Mouse (Mus musculus) erythroblast, embryonic 14.5 days (primary cell): ENCODE results near the gene Ltbp1. TPM values are rescaled to one million over a fixed set of nuclear protein-coding genes. Genes with fewer than 3 reads are reported as not detected.

ENCODE experiments used
- H3K27me3 ChIP-seq: 2 replicates; pipeline ENCODE4 v1.6.1; 2012; ENCODE audit warnings: inconsistent platforms; ENCODE audit not compliant: control insufficient read depth
- H3K36me3 ChIP-seq: 2 replicates; pipeline ENCODE4 v1.6.1; 2012; ENCODE audit warnings: mild to moderate bottlenecking, inconsistent platforms; ENCODE audit not compliant: control insufficient read depth
- H3K4me1 ChIP-seq: 2 replicates; pipeline ENCODE4 v1.6.1; 2012; ENCODE audit warnings: inconsistent platforms; ENCODE audit not compliant: control insufficient read depth
- H3K4me3 ChIP-seq: replicated peaks from 2 replicates; pipeline ENCODE3; 2012; ENCODE audit warnings: moderate library complexity, mild to moderate bottlenecking, inconsistent platforms
- H3K9me3 ChIP-seq: 2 replicates; pipeline ENCODE4 v1.6.1; 2012; ENCODE audit warnings: low read length, inconsistent platforms, mixed read lengths; ENCODE audit not compliant: control insufficient read depth
- GATA1 ChIP-seq: IDR thresholded peaks from 2 replicates; pipeline ENCODE4 v1.6.1; 2012; ENCODE audit warnings: low read length, inconsistent platforms, mixed read lengths
- TAL1 ChIP-seq: IDR thresholded peaks from 3 replicates; pipeline ENCODE4 v1.6.1; 2012; ENCODE audit warnings: low read length, inconsistent platforms, mixed read lengths
- polyA plus RNA-seq: library from polyadenylated mRNA; stranded (reverse); fragments of >175 nt; gene quantifications from 2 replicates; pipeline ENCODE4 v1.2.3, GENCODE M21; 2012

Gene Ltbp1
- polyA plus RNA-seq, 1 experiment = 0.06 TPM

- TF ChIP-seq TAL1 (no peak), GATA1 (no peak)
- H3K27me3 ChIP-seq = peaks cover 14% of the 10 kb centered on the region
- no peaks in the 10 kb centered on the region for H3K4me1 ChIP-seq
- H3K4me3 ChIP-seq = no peak overlapping the region
- no peaks in the 10 kb centered on the region for H3K36me3 ChIP-seq
- H3K9me3 ChIP-seq = no peaks in the 10 kb centered on the region
Observed at GRCm38 (mm10) chr17:75438162-75438561, 432.8 kb downstream of the Ltbp1 start.

DNA sequence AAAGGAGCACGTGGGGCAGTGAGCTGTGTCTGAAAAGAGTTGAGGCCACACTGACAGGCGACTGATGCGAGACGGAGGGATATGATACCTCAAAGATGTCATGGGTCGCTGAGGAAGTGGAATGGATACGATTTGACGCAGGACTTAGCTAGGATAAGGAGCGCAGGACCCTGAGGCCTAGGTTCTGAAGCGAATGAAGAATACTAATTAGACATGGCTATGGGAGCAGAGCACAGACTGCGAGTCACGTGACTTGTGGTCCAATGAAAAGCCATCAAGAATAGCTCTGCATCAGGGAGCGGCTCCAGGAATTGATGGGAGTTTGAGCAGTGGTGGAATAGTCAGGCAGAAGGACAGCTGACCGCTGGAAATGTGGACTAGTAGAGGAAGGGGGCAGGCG is 433.7 kb downstream of the Ltbp1 start:
- peaks cover 14% of the 10 kb centered on the region for H3K27me3 ChIP-seq
- H3K4me1 ChIP-seq = no peaks in the 10 kb centered on the region
- H3K4me3 ChIP-seq = no peak overlapping the region
- no peak for TF ChIP-seq GATA1
- no peak for TF ChIP-seq TAL1
- H3K36me3 ChIP-seq = no peaks in the 10 kb centered on the region
- no peaks in the 10 kb centered on the region for H3K9me3 ChIP-seq

DNA sequence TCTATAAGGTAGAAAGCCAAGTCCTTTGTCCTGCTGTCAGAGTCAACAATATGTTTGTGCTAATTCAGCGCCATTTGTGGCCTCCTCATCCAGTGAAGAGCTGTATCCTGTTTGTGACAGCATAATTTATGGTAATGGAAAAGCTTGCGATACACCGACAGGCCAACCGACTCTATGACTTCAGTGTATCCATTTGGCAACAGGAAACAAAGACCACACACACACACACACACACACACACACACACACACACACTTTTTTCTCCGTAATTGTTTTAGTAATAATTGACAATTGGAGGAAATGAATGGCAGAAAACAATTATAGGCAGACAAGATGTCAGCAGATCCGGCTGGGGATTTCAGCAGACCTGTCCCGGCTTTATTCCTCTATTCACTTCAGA is 435.3 kb downstream of the Ltbp1 start:
- Histone ChIP-seq H3K4me1 (no peaks in the 10 kb centered on the region), H3K9me3 (no peaks in the 10 kb centered on the region), H3K27me3 (peaks cover 11% of the 10 kb centered on the region), H3K4me3 (no peak overlapping the region), H3K36me3 (no peaks in the 10 kb centered on the region)
- TF ChIP-seq TAL1 (no peak), GATA1 (no peak)

GRCm38 (mm10) chr17:75441260-75441830 is 436.0 kb downstream of the Ltbp1 start:
- no peaks in the 10 kb centered on the region for H3K36me3 ChIP-seq
- peaks cover 4% of the 10 kb centered on the region for H3K27me3 ChIP-seq
- H3K9me3 ChIP-seq = no peaks in the 10 kb centered on the region
- TF ChIP-seq GATA1 (no peak), TAL1 (no peak)
- no peak overlapping the region for H3K4me3 ChIP-seq
- H3K4me1 ChIP-seq = no peaks in the 10 kb centered on the region
